Mouse (Mus musculus): ENCODE results near the gene Ptprm. TPM values are rescaled to one million over a fixed set of nuclear protein-coding genes. Genes with fewer than 3 reads are reported as not detected.

Ptprm gene
- polyA plus RNA-seq, 1 experiment from 2014 or later = 16.1 TPM

GRCm38 (mm10) chr17:67136876-67137275 is 217.4 kb downstream of the Ptprm start:
- no peaks in the 10 kb centered on the region for H3K27me3 ChIP-seq (replicated peaks)
- peak overlapping the region; percentile 83 for H3K27ac ChIP-seq (ENCODE audit: poor library complexity, severe bottlenecking)
- peak; percentile 61; the same call in 1 of the 2 replicates for ATAC-seq (ENCODE audit: insufficient number of reproducible peaks, low FRiP score)

DNA sequence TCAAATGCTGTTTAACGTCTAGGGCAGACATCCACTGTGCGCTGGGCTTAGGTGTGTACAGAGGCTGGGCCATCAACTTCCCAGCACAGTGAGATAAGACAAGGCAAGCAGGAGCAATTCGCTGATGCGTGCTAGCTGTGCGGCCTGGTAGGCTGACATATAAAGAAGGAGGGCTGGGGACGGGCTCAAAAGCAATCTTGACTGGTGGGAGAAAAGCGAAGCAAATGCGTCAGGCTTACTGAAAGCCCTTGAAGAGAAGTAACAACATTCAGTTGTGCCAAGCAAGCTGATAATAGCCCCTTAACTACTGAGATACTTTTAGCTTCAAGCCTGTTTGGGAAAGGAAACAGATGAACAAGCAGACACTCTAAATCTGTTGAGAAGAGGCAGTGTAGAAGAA is 217.8 kb downstream of the Ptprm start:
- Histone ChIP-seq H3K4me2 (peak overlapping the region; percentile 6; the same call in 1 of the 2 replicates), H3K9me3 (replicated peaks) (no peaks in the 10 kb centered on the region), H3K4me3 (no peak overlapping the region), H3K4me1 (replicated peaks) (peaks cover 51% of the 10 kb centered on the region), H3K9ac (no peak overlapping the region), H3K27me3 (replicated peaks) (no peaks in the 10 kb centered on the region), H3K27ac (ENCODE audit: poor library complexity, severe bottlenecking) (peak overlapping the region; percentile 83), H3K36me3 (no peaks in the 10 kb centered on the region)
- ATAC-seq (ENCODE audit: insufficient number of reproducible peaks, low FRiP score) = peak; percentile 63
- 11% methylated on average over 8 of the region's 8 CpGs for WGBS

More at GRCm38 (mm10) chr17:67136876-67137275, 217.4 kb downstream of the Ptprm start:
- H3K36me3 ChIP-seq = no peaks in the 10 kb centered on the region
- 48% methylated on average over 7 of the region's 7 CpGs for WGBS
- H3K9me3 ChIP-seq (replicated peaks) = no peaks in the 10 kb centered on the region
- H3K4me3 ChIP-seq = no peak overlapping the region
- H3K4me2 ChIP-seq = peak overlapping the region; percentile 6; the same call in 1 of the 2 replicates
- peaks cover 47% of the 10 kb centered on the region for H3K4me1 ChIP-seq (replicated peaks)
- H3K9ac ChIP-seq = no peak overlapping the region

DNA sequence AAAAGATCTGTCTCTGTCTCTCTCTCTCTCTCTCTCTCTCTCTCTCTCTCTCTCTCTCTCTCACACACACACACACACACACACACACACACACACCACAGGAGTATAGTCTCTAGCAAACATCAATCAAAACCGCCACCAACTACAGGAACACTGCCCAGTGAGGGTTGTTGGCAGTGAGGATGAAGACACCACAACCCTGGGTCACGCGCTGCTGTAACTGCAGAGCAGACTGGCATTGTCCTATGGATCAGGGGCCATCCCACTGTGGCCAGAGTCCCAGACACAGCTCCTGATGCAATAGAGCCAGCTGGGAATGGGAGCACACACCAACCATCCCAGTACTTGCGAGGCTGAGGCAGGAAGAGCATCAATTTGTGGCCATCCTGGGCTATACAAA is 220.0 kb downstream of the Ptprm start:
- no peak for ATAC-seq (ENCODE audit: insufficient number of reproducible peaks, low FRiP score)
- Histone ChIP-seq H3K9me3 (replicated peaks) (no peaks in the 10 kb centered on the region), H3K27me3 (replicated peaks) (no peaks in the 10 kb centered on the region), H3K4me2 (no peak overlapping the region), H3K36me3 (no peaks in the 10 kb centered on the region), H3K4me3 (no peak overlapping the region), H3K4me1 (replicated peaks) (peaks cover 52% of the 10 kb centered on the region), H3K27ac (ENCODE audit: poor library complexity, severe bottlenecking) (peak overlapping the region; percentile 24), H3K9ac (no peak overlapping the region)
- WGBS = 86% methylated on average over 4 of the region's 4 CpGs

- ATAC-seq (ENCODE audit: insufficient number of reproducible peaks, low FRiP score) = peak; percentile 78
- no peak overlapping the region for H3K4me3 ChIP-seq
- H3K27me3 ChIP-seq (replicated peaks) = no peaks in the 10 kb centered on the region
- H3K9ac ChIP-seq = peak overlapping the region; percentile 46; the same call in 1 of the 2 replicates
- 13% methylated on average over 13 of the region's 13 CpGs for WGBS
- no peaks in the 10 kb centered on the region for H3K36me3 ChIP-seq
- H3K4me1 ChIP-seq (replicated peaks) = peaks cover 52% of the 10 kb centered on the region
- peak overlapping the region; percentile 87 for H3K27ac ChIP-seq (ENCODE audit: poor library complexity, severe bottlenecking)
- no peaks in the 10 kb centered on the region for H3K9me3 ChIP-seq (replicated peaks)
- peak overlapping the region; percentile 49 for H3K4me2 ChIP-seq
These were observed 220.7 kb downstream of the Ptprm start for GRCm38 (mm10) chr17:67133440-67134103.

- H3K27me3 ChIP-seq (replicated peaks) = no peaks in the 10 kb centered on the region
- H3K9ac ChIP-seq = no peak overlapping the region
- ATAC-seq (ENCODE audit: insufficient number of reproducible peaks, low FRiP score) = no peak
- peaks cover 52% of the 10 kb centered on the region for H3K4me1 ChIP-seq (replicated peaks)
- H3K4me2 ChIP-seq = peak overlapping the region; percentile 49
- H3K9me3 ChIP-seq (replicated peaks) = no peaks in the 10 kb centered on the region
- H3K4me3 ChIP-seq = no peak overlapping the region
- H3K36me3 ChIP-seq = no peaks in the 10 kb centered on the region
- WGBS = 83% methylated on average over 4 of the region's 4 CpGs
- H3K27ac ChIP-seq (ENCODE audit: poor library complexity, severe bottlenecking) = peak overlapping the region; percentile 87
These were observed 221.2 kb downstream of the Ptprm start for GRCm38 (mm10) chr17:67133026-67133425.

- WGBS = 76% methylated on average over 7 of the region's 7 CpGs
- H3K27me3 ChIP-seq (replicated peaks) = no peaks in the 10 kb centered on the region
- no peaks in the 10 kb centered on the region for H3K36me3 ChIP-seq
- H3K4me2 ChIP-seq = no peak overlapping the region
- ATAC-seq (ENCODE audit: insufficient number of reproducible peaks, low FRiP score) = no peak
- no peaks in the 10 kb centered on the region for H3K9me3 ChIP-seq (replicated peaks)
- no peak overlapping the region for H3K4me3 ChIP-seq
- no peak overlapping the region for H3K27ac ChIP-seq (ENCODE audit: poor library complexity, severe bottlenecking)
- peaks cover 11% of the 10 kb centered on the region for H3K4me1 ChIP-seq (replicated peaks)
- H3K9ac ChIP-seq = no peak overlapping the region
These were observed 226.7 kb downstream of the Ptprm start for GRCm38 (mm10) chr17:67127530-67127929.

- 55% methylated on average over 4 of the region's 4 CpGs for WGBS
- no peaks in the 10 kb centered on the region for H3K36me3 ChIP-seq
- H3K4me1 ChIP-seq (replicated peaks) = 0 out of 2 replicates have a peak, but pooled peaks cover 3% of the 10 kb centered on the region
These were observed 228.7 kb downstream of the Ptprm start for GRCm38 (mm10) chr17:67125596-67125995.

DNA sequence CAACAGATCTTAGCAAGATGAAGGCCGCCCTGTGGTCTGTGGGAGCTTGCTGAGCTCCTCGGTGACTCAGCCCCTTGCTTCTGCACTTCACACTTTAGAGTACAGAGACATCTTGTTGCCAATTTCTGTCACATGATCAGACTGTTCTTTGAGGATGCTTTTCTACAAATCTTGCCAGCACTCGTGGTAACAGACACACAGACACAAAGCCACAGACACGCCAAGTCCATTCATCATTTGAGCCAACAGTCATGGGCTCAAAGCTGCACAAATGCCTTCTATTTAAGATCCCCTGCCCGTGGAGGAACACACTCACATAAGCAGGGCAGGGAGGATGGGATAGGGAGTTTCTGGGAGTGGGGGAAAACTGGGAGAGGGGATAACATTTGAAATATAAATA is 230.0 kb downstream of the Ptprm start:
- Histone ChIP-seq H3K36me3 (no peaks in the 10 kb centered on the region), H3K27ac (ENCODE audit: poor library complexity, severe bottlenecking) (no peak overlapping the region), H3K4me3 (no peak overlapping the region), H3K4me2 (no peak overlapping the region), H3K4me1 (replicated peaks) (0 out of 2 replicates have a peak, but pooled peaks cover 3% of the 10 kb centered on the region), H3K9me3 (replicated peaks) (no peaks in the 10 kb centered on the region), H3K9ac (no peak overlapping the region), H3K27me3 (replicated peaks) (no peaks in the 10 kb centered on the region)
- ATAC-seq (ENCODE audit: insufficient number of reproducible peaks, low FRiP score) = no peak
- WGBS = 70% methylated on average over 5 of the region's 5 CpGs

More at GRCm38 (mm10) chr17:67125596-67125995, 228.7 kb downstream of the Ptprm start:
- H3K4me2 ChIP-seq = no peak overlapping the region
- no peak overlapping the region for H3K4me3 ChIP-seq
- H3K27me3 ChIP-seq (replicated peaks) = no peaks in the 10 kb centered on the region
- H3K27ac ChIP-seq (ENCODE audit: poor library complexity, severe bottlenecking) = no peak overlapping the region
- no peaks in the 10 kb centered on the region for H3K9me3 ChIP-seq (replicated peaks)
- no peak overlapping the region for H3K9ac ChIP-seq
- ATAC-seq (ENCODE audit: insufficient number of reproducible peaks, low FRiP score) = no peak

GRCm38 (mm10) chr17:67123722-67124121 is 230.5 kb downstream of the Ptprm start:
- H3K9me3 ChIP-seq (replicated peaks) = no peaks in the 10 kb centered on the region
- 78% methylated on average over 5 of the region's 5 CpGs for WGBS
- no peak overlapping the region for H3K27ac ChIP-seq (ENCODE audit: poor library complexity, severe bottlenecking)
- no peak overlapping the region for H3K4me2 ChIP-seq
- no peak for ATAC-seq (ENCODE audit: insufficient number of reproducible peaks, low FRiP score)
- H3K36me3 ChIP-seq = no peaks in the 10 kb centered on the region
- no peaks in the 10 kb centered on the region for H3K27me3 ChIP-seq (replicated peaks)
- peaks cover 3% of the 10 kb centered on the region; the same call in 1 of the 2 replicates for H3K4me1 ChIP-seq (replicated peaks)
- no peak overlapping the region for H3K9ac ChIP-seq
- H3K4me3 ChIP-seq = no peak overlapping the region

DNA sequence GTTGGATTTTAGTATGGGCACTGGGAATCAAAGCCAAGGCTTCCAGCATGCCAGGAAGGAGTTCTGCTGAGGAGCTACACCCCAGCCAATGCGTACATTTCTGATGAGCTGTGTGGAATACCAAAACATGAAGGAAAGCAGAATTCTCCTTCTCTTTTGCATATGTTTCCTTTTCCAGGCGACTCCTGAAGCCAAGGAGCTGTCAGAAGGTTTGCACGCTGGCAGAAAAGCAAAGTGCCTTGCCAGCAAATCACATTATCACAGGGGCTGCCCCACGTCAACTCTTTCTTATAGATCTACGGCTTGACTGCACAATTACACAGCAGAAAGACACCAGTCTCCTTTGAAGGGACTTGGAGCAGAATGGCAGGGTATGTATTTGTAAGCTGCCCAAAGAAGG is 233.4 kb downstream of the Ptprm start:
- Histone ChIP-seq H3K36me3 (no peaks in the 10 kb centered on the region), H3K9ac (no peak overlapping the region), H3K4me3 (no peak overlapping the region), H3K27me3 (replicated peaks) (no peaks in the 10 kb centered on the region), H3K27ac (ENCODE audit: poor library complexity, severe bottlenecking) (no peak overlapping the region), H3K9me3 (replicated peaks) (no peaks in the 10 kb centered on the region), H3K4me1 (replicated peaks) (no peaks in the 10 kb centered on the region; the same call in 1 of the 2 replicates), H3K4me2 (no peak overlapping the region)
- ATAC-seq (ENCODE audit: insufficient number of reproducible peaks, low FRiP score) = no peak
- WGBS = 50% methylated on average over 5 of the region's 5 CpGs

DNA sequence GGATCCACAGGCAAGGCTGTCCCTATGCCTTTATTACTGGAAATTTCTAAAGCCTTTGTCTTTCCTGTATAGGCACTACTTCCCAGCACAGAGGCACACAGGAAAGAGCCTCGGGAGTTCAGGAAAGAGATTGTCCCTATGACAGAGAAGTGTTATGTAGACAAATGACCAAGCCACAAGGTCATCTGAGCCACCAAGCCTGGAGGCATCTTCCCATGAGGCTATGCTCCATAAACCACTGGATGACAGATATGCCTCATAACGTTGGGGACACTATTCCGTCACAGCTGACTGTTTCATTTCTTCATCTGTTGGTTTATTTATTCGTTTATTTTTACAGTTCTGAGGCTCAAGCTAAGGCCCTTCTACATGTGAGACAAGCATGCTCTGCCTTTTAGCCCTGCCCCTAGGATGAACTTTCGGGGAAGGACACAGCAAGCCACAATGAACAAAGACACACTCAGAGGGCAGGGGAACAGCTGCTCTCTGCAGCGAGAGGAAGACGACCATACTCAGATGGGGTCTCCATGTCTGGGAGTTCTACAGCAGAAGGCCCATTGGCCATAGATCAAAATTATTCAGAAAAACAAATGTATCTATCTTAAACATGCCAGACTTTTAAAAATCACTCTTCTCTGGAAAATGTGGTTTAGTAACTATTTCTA is 235.4 kb downstream of the Ptprm start:
- Histone ChIP-seq H3K36me3 (no peaks in the 10 kb centered on the region), H3K4me1 (replicated peaks) (peaks cover 4% of the 10 kb centered on the region; the same call in 1 of the 2 replicates)
- ATAC-seq (ENCODE audit: insufficient number of reproducible peaks, low FRiP score) = no peak

More for the DNA sequence above, 235.4 kb downstream of the Ptprm start:
- Histone ChIP-seq H3K9me3 (replicated peaks) (no peaks in the 10 kb centered on the region), H3K27me3 (replicated peaks) (no peaks in the 10 kb centered on the region), H3K9ac (no peak overlapping the region), H3K4me3 (no peak overlapping the region), H3K4me2 (no peak overlapping the region), H3K27ac (ENCODE audit: poor library complexity, severe bottlenecking) (no peak overlapping the region)
- 63% methylated on average over 7 of the region's 7 CpGs for WGBS
